Mouse (Mus musculus): ENCODE results near the gene Kat5. TPM values are rescaled to one million over a fixed set of nuclear protein-coding genes. Genes with fewer than 3 reads are reported as not detected.

The Kat5 gene
- total RNA-seq, 2 experiments from 2014 or later, result 94.3 to 99.2 TPM

DNA sequence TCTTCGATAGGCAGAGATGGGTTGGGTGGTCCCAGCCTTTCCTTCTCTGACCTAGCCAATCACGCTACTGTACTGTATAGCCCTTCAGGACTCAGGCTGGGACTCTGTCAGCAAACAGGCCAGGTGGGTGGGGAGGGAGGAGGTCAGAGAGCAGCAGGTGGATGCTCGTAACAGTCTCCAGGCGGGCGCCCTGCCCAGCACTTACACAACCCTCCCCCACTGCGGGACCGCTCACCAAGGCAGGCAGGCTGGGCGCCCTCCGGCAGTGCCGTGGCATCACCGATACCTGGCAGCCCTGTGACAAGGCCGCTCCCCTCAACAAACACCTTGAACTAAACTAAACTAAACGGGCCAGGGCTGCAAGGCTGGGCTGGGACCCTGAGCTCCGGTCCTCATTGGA is 55.8 kb downstream of the Kat5 start:
- no peak for DNase-seq (ENCODE audit: extremely low spot score in 1 of 2, low spot score in 2 of 2)
- intact Hi-C loops (cut with DNase I), result no loop called here
- Histone ChIP-seq H3K4me3 (no peak overlapping the region), H3K27ac (no peak overlapping the region)
- TF ChIP-seq CTCF (IDR thresholded peaks at IDR 0.05), result no peak

DNA sequence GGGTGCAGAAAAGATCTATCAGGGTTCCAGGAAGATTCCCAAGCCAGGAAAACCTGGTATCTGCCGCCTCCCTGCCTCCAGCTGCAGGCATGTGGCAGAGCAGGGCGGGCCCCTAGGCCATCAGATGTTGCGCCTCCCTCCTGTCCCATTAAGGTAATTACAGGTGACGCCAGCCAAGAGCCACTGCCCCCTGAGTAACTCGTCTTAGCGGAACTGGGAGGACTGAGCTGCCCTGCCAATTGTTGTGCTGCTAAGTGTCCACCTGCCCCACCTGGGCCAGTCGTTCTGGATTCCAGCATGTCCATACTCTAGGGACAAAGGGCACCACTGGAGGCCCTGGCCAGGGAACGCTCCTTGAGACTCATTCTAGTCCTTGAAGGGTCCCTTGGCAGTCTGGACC is 56.2 kb downstream of the Kat5 start:
- no peak for DNase-seq (ENCODE audit: extremely low spot score in 1 of 2, low spot score in 2 of 2)
- TF ChIP-seq CTCF (IDR thresholded peaks at IDR 0.05), result no peak
- no peak overlapping the region for H3K27ac ChIP-seq
- intact Hi-C loops (cut with DNase I), result no loop called here
- H3K4me3 ChIP-seq, result no peak overlapping the region

Other genes starting within 250 kb of the Kat5 start
- gene Eif1ad, start 243.5 kb downstream of the Kat5 start, total RNA-seq (2021), result 10 to 100 TPM; 23.4 to 25.5 TPM
- 10 to 100 TPM; 75.5 to 82.2 TPM for gene Banf1, start 243.1 kb downstream of the Kat5 start, total RNA-seq (2021)
- gene Sart1, start 221.5 kb downstream of the Kat5 start, total RNA-seq (2021), result 100 to 1,000 TPM in 1 of 2 experiments, 10 to 100 TPM in 1; 94.2 to 100 TPM
- gene Tsga10ip, start 207.7 kb downstream of the Kat5 start, total RNA-seq (2021), result not detected
- 100 to 1,000 TPM; 248 to 267 TPM for gene Drap1, start 185.3 kb downstream of the Kat5 start, total RNA-seq (2021)
- gene AI837181, start 185.1 kb downstream of the Kat5 start, total RNA-seq (2021), result 10 to 100 TPM; 68.0 to 74.1 TPM
- gene Fosl1, start 162.7 kb downstream of the Kat5 start, total RNA-seq (2021), result under 1 TPM in 1 of 2 experiments, not detected in 1; 0.65 TPM
- gene Ccdc85b, start 152.3 kb downstream of the Kat5 start, total RNA-seq (2021), result 10 to 100 TPM; 29.5 to 30.6 TPM
- 10 to 100 TPM; 88.9 to 92.1 TPM for gene Fibp, start 149.6 kb downstream of the Kat5 start, total RNA-seq (2021)
- under 1 TPM; 0.36 to 0.47 TPM for gene Ctsw, start 141.7 kb downstream of the Kat5 start, total RNA-seq (2021)
- gene Efemp2, start 136.3 kb downstream of the Kat5 start, total RNA-seq (2021), result 10 to 100 TPM; 16.8 to 17.2 TPM
- 10 to 100 TPM; 33.3 to 33.4 TPM for gene Mus81, start 121.8 kb downstream of the Kat5 start, total RNA-seq (2021)
- gene Cfl1, start 119.8 kb downstream of the Kat5 start, total RNA-seq (2021), result 1,000 to 10,000 TPM; 1,296 to 1,301 TPM
- 1 to 10 TPM; 8.0 to 9.2 TPM for gene 1700020D05Rik, start 106.5 kb downstream of the Kat5 start, total RNA-seq (2021)
- 10 to 100 TPM; 81.5 to 89.0 TPM for gene Snx32, start 99.7 kb downstream of the Kat5 start, total RNA-seq (2021)
- gene Ovol1, start 49.6 kb downstream of the Kat5 start, total RNA-seq (2021), result not detected
- 1 to 10 TPM; 5.4 to 6.0 TPM for gene Ap5b1, start 42.2 kb downstream of the Kat5 start, total RNA-seq (2021)
- 10 to 100 TPM; 77.7 to 82.4 TPM for gene Rnaseh2c, start 8.4 kb downstream of the Kat5 start, total RNA-seq (2021)
- gene Rela, start 27.2 kb upstream of the Kat5 start, total RNA-seq (2021), result 10 to 100 TPM; 23.4 to 25.4 TPM
- gene Sipa1, start 53.5 kb upstream of the Kat5 start, total RNA-seq (2021), result 10 to 100 TPM; 18.2 to 19.0 TPM
- gene Map3k11, start 78.5 kb upstream of the Kat5 start, total RNA-seq (2021), result 10 to 100 TPM; 16.2 to 17.0 TPM
- gene Pcnx3, start 78.7 kb upstream of the Kat5 start, total RNA-seq (2021), result 10 to 100 TPM; 77.5 to 80.0 TPM
- not detected for gene Kcnk7, start 94.1 kb upstream of the Kat5 start, total RNA-seq (2021)
- gene Ehbp1l1, start 116.1 kb upstream of the Kat5 start, total RNA-seq (2021), result 10 to 100 TPM; 21.1 to 30.7 TPM
- gene Fam89b, start 119.4 kb upstream of the Kat5 start, total RNA-seq (2021), result 10 to 100 TPM; 27.5 to 32.4 TPM
- 10 to 100 TPM; 38.9 to 43.1 TPM for gene Ltbp3, start 130.7 kb upstream of the Kat5 start, total RNA-seq (2021)
- gene Scyl1, start 161.2 kb upstream of the Kat5 start, total RNA-seq (2021), result 10 to 100 TPM; 92.0 to 98.0 TPM

All from left cerebral cortex, adult 2 months (tissue).